Comparison of ENCODE assay signal across 24 mouse cellular contexts in the genomic region with DNA sequence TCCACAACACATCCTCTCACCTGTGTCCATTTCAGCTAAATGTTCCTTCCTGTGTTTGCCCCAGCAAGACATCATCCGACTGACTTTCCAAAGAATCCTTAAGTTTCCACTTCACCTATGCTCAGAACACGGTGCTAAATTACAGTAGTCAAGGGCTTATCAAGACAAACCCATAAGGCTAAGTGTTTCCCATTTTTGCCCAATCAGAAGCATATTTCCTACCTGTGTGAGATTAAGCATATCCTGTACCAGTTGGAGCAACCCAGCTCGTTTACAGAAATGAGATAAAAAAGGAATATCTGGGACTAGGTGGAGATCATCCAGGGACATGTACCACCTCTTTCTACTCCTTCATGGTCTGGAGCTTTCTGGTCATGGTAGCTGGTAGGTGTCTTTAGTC. TPM values are rescaled to one million over a fixed set of nuclear protein-coding genes. Genes with fewer than 3 reads are reported as not detected.
DNase-seq lines count a peak whose midpoint lies in the region; TF ChIP-seq lines count a peak whose summit lies in the region.
"Had no signal": no experiment of that assay in that cellular context is flagged by ENCODE, and none has a peak within 500 bp of the region (broad histone marks: within the 10 kb centered on the region; RNA-seq: fewer than 3 reads in every experiment).

No protein-coding gene starts in this region.

- no peak for TF ChIP-seq RAD21 in MEL (IDR thresholded peaks at IDR 0.05; ENCODE audit: low read depth, low read length)

- H3K27me3 ChIP-seq in MEL (ENCODE audit: control insufficient read depth in 1 of 2, insufficient read depth in 2 of 2, low read length in 2 of 2) = no peaks in the 10 kb centered on the region
- H3K27me3 ChIP-seq: CH12.LX had no signal

- H3K79me2 ChIP-seq in MEL (ENCODE audit: control insufficient read depth, insufficient read depth, low read length, poor library complexity) = peaks cover 3% of the 10 kb centered on the region

- H3K4me1 ChIP-seq in MEL (ENCODE audit: control insufficient read depth in 1 of 2, insufficient read depth in 2 of 2, low read length in 2 of 2) = peaks cover 24 to 29% of the 10 kb centered on the region in 2 experiments

- H3K36me3 ChIP-seq in MEL (ENCODE audit: control insufficient read depth in 1 of 2, insufficient read depth in 2 of 2, low read length in 2 of 2) = peaks cover 0 to 22% of the 10 kb centered on the region in 2 experiments; a peak in 2 of 4 replicates
- H3K36me3 ChIP-seq: G1E had no signal

- TF ChIP-seq CTCF in MEL (IDR thresholded peaks at IDR 0.05 in 2 of 3, conservative IDR thresholded peaks at IDR 0.05 in 1 of 3; ENCODE audit: control insufficient read depth in 1 of 3, insufficient read depth in 1 of 3, low read depth in 2 of 3, low read length in 3 of 3, poor library complexity in 1 of 3, severe bottlenecking in 1 of 3) = no peak

- TF ChIP-seq POLR2A in MEL (IDR thresholded peaks at IDR 0.05; ENCODE audit: control insufficient read depth in 1 of 2, insufficient read depth in 1 of 2, low read depth in 1 of 2, low read length in 2 of 2, poor library complexity in 1 of 2) = no peak

- H3K9ac ChIP-seq in MEL (ENCODE audit: control insufficient read depth, low read depth, low read length, poor library complexity, severe bottlenecking) = no peak overlapping the region

- no peaks in the 10 kb centered on the region for H3K9me3 ChIP-seq in MEL (replicated peaks; ENCODE audit: insufficient read depth, low read length)

- peak; percentile 82 for TF ChIP-seq EP300 in MEL (IDR thresholded peaks at IDR 0.05; ENCODE audit: low read depth in 1 of 2, low read length in 2 of 2)

- H3K27ac ChIP-seq in MEL (ENCODE audit: control insufficient read depth, low read depth, low read length) = no peak overlapping the region

- DNase-seq in heart, adult 11 months = peak; percentile 50
- no peak for DNase-seq in heart, postnatal 4 days
- DNase-seq in MEL (ENCODE audit: low read depth, low spot score) = peak; percentile 47
- DNase-seq in right cerebral cortex, adult 18-20 months = no peak
- DNase-seq: adrenal gland, adult 2 months; adrenal gland, adult 8-10 months; adrenal gland, postnatal 10 days; adrenal gland, postnatal 14 days; adrenal gland, postnatal 25 days; adrenal gland, postnatal 36 days; B cell, adult 2 months; cerebellum, adult 11 months; cerebellum, adult 11-12 months; cerebellum, adult 18-20 months; cerebellum, adult 2 months had no signal

- no peak overlapping the region for H3K4me3 ChIP-seq in MEL (ENCODE audit: control insufficient read depth in 1 of 2, insufficient read depth in 1 of 2, low read depth in 2 of 2, low read length in 2 of 2)

TF ChIP-seq in MEL, 35 proteins besides CTCF, POLR2A, EP300 and RAD21:
- TF ChIP-seq TAL1 (IDR thresholded peaks at IDR 0.05; ENCODE audit: low read length) (no peak), SIN3A (IDR thresholded peaks at IDR 0.05; ENCODE audit: low read length) (peak; percentile 34; the same call in 1 of the 2 replicates), GATA1 (IDR thresholded peaks at IDR 0.05; ENCODE audit: low read depth, low read length) (peak; percentile 76), TCF12 (IDR thresholded peaks at IDR 0.05; ENCODE audit: low read depth, low read length) (peak; percentile 65; the same call in 1 of the 2 replicates)

RNA-seq across cellular contexts. Expression of a gene that starts 4.7 kb away (rescaled TPM):
- total RNA-seq in heart, postnatal 4 days (2021) = 10 to 100 TPM; 11.3 to 14.1 TPM
- total RNA-seq in MEL (2012; rRNA removed) = 26.3 and 35.4 TPM in 2 replicates
- polyA plus RNA-seq in MEL (2012; ENCODE audit: insufficient read depth in 1 of 2, insufficient read length in 2 of 2, low read depth in 1 of 2, low replicate concordance in 2 of 2, missing spikeins in 1 of 2) = 10 to 100 TPM in 1 of 2 experiments, not detected in 1; 19.4 TPM

RNA-seq across cellular contexts. Expression of a gene that starts 22.8 kb away (rescaled TPM):
- not detected for total RNA-seq in heart, postnatal 4 days (2021)
- total RNA-seq in MEL (2012; rRNA removed) = 3.4 and 5.2 TPM in 2 replicates
- 1 to 10 TPM in 1 of 2 experiments, not detected in 1; 3.2 TPM for polyA plus RNA-seq in MEL (2012; ENCODE audit: insufficient read depth in 1 of 2, insufficient read length in 2 of 2, low read depth in 1 of 2, low replicate concordance in 2 of 2, missing spikeins in 1 of 2)
- total RNA-seq: adrenal gland, adult 18-20 months; adrenal gland, adult 2 months; adrenal gland, adult 8-10 months; adrenal gland, postnatal 10 days; adrenal gland, postnatal 14 days; adrenal gland, postnatal 25 days; adrenal gland, postnatal 36 days; adrenal gland, postnatal 4 days; CH12.LX had no signal
- polyA plus RNA-seq: activated CD4-positive, CD25-positive, alpha-beta regulatory T cell, adult 4 months; adrenal gland, adult 2 months; brain, embryonic 14.5 days; C2C12; CD4-positive, CD25-positive, alpha-beta regulatory T cell, adult 4 months; cerebellum, adult 2 months; Patski had no signal

RNA-seq across cellular contexts. Expression of a gene that starts 26.2 kb away (rescaled TPM):
- total RNA-seq in heart, postnatal 4 days (2021) = 10 to 100 TPM; 51.2 to 65.4 TPM
- 84.2 and 101 TPM in 2 replicates for total RNA-seq in MEL (2012; rRNA removed)
- 10 to 100 TPM in 1 of 2 experiments, not detected in 1; 81.8 TPM for polyA plus RNA-seq in MEL (2012; ENCODE audit: insufficient read depth in 1 of 2, insufficient read length in 2 of 2, low read depth in 1 of 2, low replicate concordance in 2 of 2, missing spikeins in 1 of 2)

Comparison
In these comparisons a context has a peak if more than half of its experiments do, and no peak if none do; other contexts are left out.
1. DNase-seq: peak in heart, adult 11 months (single experiment) and MEL (single experiment); none in heart, postnatal 4 days (single experiment) and right cerebral cortex, adult 18-20 months (single experiment).